Mouse (Mus musculus) retina, adult 2 months (tissue): ENCODE data around the gene Kcnn1.

Experiments used
- DNase-seq: peaks from one replicate; pipeline ENCODE4 v3.0.0-alpha.2; 2012; ENCODE audit warnings: low read depth, low spot score

Gene Kcnn1

DNA sequence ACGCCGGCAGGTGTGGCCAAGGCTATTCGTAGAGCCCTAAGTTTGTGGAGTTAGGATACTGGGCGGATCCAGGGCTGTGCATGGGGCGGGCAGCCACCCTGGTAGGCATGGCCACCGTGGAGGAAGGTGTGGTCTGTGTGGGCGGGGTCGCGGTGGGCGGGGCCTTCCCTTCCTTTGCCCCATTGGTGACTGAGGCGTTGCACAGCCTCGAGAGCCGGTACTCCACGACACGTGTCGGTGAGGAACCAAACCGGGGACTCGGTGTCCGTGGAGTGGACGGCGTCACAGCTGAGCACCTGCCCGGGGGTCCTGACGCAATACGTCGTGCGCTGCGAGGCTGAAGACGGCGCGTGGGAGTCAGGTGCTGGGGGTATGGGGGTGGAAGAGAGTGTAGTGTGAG is 46.4 kb downstream of the Kcnn1 start:
- DNase-seq = no peak

DNA sequence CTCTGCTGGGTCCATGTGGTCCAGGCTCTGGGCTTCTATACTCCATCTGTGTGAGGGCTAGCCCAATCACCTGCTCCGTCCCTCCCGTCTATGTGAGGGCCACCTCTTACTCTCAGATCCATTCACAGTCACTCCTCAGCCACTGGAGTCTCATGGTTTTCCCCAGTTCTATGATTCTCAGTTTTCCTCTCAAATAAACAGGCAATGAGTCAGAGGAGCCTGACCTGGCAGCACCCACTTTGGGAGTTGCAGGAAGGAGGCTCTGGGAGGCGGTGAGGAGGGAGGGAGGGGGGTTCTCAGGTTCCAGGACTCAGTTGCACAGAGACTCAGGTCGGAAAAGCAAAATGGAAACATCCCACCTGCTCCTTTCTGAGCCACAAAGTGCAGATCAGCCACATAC is 50.2 kb downstream of the Kcnn1 start:
- no peak for DNase-seq

DNA sequence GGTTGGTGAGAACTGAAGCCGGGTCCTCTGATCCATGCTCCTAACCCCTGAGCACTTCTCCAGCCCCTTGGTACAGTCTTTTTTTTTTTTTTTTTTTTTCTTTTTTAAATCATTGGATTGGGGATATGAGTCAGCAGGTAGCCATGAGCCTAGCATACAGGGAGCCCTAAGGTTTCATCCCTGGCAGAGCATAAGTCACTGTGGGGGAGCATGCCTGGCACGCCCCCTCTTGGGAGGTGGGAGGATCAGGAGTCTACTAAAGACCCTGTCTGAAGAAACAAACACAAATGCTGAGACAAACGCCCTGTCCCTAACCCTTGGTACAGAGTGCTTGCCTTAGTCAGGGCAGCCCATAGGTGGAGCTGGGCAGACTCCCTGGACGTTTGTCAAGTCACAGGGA is 51.0 kb downstream of the Kcnn1 start:
- no peak for DNase-seq

DNA sequence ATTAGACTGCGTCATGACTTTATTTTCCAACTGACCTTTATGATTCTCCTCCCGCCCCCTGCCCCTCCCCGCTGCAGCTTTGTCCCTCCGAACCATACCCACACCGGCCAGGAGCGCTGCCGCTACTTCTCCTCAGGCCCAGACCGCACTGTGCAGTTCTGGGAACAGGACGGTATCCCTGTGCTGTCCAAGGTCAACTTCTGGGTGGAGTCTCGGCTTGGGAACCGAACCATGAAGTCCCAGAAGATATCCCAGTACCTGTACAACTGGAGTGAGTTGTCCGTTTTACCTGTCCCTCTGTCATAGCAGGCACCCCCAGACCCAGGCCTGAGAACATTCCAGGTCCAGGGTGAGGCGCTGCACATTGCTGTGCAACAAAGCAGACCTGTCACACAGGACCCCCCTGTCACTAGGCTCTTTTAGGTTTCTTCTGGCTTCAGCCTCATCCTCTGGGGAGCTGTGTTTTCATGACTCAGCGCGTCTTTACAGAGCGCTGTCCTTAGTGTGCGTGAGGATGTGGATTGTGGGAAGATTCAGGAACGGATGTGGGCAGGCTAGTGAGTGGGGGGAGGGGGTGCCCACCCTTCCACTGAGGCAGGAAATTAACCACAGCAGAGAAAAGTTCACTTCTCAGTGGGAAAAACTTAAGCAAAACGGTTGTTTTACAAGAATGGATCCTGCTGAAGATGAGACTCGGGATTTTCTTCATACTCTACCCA is 51.9 kb downstream of the Kcnn1 start:
- no peak for DNase-seq

DNA sequence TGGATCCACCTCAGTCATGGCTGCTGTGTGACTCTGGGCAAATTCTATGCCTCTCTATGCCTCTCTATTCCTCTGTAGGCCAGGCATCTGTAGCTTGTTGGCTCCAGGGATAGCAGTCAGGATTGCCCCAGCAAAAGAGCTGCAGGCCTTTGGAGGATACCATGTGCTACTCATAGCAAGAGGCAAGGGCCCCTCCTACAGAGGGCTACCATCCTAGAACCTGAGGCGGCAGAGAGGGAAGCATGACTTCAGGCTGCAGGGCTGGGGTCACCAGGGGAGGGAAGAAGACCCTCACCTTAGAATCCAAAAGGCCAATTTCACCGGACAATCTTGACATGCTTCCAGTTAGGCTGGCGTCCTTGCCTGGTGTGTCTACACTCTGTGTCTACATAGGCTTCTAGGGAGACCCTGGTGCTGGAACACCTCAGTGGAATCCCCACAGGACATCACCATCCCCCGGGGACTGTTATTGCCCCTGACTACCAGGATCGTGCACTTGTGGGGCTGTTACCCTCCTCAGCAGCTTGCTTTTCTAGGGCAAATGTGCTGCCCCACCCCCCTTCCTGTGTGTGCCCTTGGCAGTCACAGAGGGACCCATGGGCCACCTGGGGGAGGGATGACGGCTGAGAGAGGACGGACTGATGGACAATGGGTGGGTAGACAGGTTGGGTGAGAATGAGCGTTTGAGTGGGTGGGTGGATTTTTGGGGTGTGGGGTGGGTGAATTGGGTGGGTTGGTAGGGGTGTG is 53.9 kb downstream of the Kcnn1 start:
- no peak for DNase-seq

DNA sequence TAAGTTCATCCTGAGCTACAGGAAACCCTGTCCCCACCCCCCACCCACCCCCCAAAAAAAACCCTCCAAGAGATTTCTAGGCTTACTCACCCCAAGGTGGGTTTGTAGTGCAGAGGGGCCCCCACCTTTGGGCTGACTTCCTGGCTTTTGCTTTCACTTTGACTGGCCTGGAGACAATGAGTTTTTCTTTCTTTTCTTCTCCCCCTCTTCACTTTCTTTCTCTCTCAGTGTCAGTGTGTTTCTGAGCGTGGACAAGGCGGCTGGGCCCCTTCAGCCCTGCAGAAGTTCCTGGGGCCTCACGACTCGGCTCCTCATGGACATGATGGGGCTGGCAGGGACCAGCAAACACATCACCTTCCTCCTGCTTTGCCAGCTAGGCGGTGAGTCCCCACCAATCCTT is 54.8 kb downstream of the Kcnn1 start, which contains the start of gene Il12rb1:
Gene Il12rb1, plus strand, starts transcription at position 211 of the 400 bp plus-strand sequence.
- DNase-seq = no peak

DNA sequence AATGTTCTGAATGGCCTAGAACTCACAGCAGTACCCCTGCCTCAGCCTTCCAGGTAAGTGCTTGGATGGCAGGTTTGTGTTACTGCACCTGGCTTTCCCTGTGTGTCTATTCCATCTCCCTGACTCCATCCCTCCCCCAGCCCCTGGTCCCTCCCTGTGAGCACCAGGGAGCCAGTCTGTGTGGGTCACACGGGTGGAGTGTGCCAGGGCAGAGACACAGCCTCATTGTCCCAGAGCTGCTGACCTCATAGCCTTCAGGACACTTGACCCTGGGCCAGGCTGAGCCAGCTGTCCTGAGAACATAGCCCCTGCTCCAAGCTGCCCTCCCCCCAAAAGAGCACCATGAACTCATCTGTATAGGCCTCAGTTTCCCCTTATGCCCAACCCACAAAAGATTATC is 55.8 kb downstream of the Kcnn1 start:
- DNase-seq = no peak

DNA sequence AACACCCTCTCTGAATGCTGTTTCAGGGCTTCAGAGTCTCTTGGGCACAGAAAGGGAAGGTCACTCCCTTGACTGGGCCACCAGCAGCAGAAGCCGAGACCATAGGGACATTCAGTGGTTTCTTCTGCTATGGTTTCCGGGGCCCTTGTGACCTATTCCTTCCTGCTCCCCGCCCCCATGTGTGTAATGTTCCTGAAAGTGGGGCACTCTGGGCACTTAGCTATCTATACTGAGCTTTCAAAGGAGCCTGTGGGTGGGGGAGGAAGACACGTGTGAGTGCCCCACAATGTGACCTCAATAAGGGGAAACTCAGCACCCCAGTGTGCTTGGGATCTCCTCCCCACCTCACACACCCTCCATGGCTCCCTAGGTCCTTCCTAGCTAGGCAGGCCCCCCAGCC is 56.5 kb downstream of the Kcnn1 start:
- DNase-seq = no peak

DNA sequence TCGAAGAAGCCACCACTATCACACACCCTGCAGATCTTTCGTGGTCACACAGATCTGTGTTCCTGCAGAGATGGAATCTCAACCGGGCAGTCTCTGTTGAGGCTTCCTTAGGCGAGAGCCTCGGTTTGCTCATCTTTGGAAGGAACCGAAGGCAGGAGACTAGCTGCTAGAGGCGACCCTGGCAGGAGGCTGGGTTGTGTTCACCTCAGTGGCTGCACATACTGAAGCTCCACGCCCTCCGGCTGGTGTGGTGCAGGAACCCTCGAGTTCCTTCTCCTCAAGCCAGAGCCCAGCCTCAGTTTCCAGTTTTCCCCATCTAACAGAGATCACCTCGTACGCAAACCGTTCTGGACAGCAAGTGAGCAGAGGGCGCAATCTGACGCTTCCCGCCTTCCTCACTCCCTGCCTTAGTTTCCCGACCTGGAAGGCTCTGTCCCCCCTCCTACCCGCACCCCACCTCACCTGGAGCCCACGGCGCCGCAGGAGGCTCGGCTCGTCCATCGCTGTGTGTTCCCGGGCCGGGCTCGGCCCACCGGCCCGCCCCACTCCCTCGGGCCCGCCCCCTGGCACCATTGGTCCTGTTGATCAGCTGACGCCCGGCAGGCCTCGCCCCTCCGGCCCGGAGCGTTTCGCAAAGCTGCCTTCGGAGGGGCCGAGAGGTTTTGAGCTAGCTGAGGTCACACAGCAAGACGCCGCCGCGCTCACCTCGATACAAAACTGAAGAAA is 58.4 kb downstream of the Kcnn1 start, which contains the start of gene Mast3:
Gene Mast3, minus strand, starts transcription at position 574 of the 726 bp plus-strand sequence.
- peak; percentile 55 for DNase-seq

DNA sequence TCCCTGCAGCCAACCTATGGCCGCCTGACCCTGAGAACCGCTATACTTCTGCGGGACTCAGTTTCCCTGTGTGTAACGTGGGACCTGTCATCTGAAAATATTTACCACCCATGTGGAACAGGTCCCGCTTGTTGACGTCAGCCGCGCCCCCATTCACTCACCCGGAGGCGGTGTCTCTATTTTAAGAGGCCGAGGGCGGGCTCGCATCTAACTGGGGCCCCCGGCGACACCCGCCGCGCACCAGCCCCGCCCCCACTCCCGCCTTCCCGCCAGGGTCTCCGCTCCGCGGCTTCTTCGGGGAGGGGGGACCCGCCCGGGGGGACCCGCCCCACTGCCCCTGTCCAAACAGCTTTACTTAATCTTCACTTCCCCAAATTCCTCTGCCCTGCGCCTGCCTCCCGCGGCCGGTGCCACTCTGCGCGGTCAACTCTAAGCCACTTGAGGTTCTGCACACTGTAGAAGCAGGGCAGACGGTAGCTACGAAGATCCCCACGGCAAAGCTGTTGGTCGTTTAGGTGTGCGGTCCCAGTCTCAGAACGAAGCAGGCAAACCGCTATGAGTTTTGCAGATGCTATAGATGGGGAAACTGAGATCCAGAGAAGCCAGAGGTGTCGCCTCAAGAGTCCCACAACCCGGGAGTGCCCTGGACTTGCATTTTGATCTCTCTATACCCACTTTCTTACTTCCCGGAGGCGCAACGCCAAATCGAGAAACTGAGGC is 59.1 kb downstream of the Kcnn1 start:
- DNase-seq = no peak

DNA sequence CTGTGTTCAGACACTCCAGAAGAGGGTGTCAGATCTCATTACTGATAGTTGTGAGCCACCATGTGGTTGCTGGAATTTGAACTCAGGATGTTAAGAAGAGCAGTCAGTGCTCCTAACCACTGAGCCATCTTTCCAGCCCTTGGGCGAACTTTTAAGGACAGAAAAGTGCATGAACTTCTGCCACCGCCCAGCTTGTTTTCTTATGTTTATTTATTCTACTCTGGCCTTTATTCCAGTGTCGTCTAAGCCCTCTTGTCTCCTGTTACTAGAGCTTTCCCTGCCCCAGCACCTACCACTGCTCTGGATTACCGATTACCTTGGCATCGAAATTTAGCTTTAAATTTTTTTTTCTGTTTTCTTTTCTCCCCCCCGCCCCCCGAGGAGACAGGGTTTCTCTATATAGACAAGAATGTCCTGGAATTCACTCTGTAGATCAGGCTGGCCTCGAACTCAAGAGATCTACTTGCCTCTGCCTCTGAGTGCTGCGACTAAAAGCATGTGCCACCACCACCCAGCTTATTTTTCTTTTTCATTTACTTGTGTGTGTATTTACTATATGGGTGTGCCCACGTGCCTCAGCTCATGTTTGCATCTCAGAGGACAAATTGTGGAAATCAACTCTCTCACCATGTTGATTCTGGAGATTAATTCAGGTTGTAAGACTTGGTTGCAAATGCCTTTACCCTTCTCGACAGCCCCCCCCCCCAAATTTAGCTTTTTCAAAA is 60.1 kb downstream of the Kcnn1 start:
- no peak for DNase-seq

DNA sequence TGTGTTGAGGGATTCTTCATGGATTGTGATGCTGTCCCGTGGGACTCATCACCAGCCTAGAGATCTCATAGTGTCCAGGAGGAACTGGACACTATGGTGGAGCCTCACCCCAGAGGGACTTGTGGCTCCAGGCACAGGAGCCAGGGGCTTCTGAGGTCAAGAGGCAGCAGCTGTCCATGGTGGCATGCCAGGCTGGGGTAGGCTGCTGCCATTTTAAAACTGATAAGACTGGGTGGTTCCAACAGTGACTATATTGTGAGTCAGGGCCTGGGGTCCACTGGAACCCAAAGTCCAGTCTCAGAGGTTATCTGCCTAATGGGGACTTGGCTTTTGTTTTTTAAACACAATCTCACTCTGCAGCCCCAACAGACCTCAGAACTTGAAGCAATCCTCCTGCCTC is 61.2 kb downstream of the Kcnn1 start:
- DNase-seq = no peak

DNA sequence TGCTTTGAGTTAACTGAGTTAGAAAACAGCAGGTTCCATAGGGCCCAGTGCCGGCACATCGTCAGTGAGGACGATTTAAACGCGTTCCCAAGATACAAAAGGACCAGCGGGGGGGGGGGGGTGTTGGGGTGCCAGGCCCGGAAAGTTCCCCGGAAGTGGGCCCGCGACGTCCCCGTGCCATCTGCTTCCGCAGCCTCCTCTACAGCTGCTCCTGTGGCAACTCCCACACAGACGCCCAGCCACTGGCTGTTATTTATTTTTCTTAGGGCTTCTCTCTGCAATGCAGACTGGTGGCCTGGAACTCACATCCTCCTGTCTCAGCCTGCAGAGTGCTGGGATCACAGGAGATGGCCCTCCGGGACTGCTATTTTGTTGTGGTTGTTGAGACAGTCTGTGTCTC is 61.9 kb downstream of the Kcnn1 start:
- no peak for DNase-seq

DNA sequence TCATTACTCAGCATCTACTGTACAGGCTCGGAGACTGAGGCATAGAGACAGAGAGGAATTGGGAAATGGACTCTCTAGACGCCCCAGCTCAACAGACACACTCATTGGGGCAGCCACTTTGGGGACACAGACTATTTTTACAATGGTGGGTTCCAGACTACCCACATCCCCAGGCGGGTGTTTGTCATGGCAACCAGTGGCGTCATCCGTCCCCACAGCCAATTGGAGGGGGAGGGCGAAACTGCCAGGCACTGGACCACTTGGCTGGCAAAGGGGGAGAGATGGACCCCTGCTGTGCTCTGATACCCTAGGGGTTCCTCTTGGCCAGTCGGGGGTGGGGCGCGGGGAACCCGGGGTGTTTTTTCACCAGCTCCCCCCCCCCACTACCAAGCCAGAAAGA is 62.4 kb downstream of the Kcnn1 start:
- DNase-seq = no peak

DNA sequence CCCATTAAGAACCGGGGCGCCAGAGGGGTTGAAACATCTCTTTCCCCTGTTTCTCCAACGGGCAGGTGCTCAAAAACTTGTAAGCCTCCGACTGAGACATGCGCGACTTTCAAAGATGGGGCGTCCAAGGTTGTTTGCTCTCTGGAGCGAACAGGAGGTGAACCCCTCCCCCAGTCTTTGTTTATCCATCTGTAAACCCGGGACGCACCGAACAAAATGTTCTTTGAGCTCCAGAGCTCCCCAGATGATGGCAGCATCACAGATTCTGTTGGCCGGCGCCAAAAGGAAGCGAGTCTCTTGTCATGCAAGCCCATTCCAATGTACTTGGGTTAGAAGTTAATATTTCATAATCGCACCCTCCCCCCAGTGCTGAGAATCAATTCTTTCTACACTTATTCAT is 64.8 kb downstream of the Kcnn1 start:
- no peak for DNase-seq

DNA sequence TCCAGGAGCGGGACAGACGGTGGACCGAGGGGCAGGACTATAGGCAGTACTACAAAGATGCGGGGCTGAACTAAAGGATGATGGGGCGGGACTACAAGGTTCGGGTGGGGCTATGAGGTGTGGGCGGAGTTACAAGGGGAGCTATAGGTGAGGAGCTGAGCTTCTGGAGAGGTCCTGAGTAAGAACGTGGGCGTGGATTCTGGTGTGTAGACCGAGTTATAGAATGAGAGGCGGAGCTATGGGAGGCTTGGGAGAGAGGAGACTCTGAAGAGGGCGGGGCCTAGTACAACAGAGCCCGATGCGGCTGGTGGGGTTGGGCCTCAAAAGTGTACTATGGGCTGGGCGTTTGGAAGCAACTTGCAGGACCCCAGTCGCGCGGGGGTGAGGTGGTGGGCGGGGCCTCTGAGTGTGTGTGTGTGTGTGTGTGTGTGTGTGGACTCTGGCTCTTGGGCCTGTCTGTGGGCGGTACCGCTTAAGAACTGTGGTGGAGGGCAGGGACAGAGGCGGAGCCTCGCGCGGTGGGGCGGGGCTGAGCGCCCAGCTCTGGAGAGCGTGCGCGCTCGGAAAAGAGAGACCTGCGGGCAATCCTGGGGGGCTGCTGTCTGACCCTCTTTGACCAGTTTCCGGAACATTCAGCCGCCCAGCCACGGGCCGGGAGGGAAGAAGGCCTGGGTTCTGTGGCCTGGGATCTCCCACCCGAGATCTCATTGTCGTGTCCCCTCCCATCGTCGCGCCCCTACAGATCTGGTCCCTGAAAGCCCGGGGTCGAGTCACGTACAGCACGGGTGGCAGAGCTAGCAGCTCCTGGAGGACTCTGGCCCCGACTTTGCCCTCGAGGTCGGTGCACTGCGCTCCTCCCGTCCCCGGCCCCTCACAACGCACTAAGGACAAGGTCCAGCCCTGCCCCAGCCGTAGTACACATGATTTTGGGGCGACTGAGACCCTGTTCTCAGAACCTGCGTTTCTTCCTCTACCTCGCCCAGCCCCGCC is 65.7 kb downstream of the Kcnn1 start:
- peak; percentile 85 for DNase-seq

DNA sequence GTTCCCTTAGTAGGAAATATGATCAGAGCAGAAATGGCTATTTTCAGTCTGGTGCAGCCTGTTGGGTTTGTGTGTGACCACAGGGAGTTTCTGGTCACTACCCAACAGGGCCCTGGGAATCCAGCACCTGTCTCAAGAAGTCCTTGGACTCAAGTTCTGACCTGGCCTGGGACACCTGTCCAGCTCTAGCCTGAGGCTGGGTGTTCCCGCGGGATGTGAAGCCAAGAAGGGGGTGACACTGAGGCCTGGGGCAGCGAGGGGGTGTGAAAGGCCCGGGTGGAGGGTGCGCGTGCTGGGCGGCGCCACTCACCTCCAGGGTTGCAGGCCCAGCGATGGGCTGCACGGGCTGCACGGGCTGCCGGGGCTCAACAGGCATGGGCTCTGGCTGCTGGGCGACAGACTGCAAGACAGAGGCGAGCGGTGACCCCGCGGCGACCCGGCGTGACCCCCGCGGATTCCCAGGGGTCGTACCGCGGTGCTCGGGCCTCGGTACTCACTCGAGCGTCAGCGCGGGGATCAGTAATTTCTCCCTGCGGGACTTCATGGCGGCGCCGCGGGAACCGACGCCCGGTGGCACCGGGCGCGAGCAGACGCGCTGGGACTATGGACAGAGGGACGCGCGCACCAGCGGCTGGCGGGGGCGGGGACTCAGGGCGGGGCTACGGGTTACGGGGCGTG is 66.5 kb downstream of the Kcnn1 start:
- DNase-seq = no peak

DNA sequence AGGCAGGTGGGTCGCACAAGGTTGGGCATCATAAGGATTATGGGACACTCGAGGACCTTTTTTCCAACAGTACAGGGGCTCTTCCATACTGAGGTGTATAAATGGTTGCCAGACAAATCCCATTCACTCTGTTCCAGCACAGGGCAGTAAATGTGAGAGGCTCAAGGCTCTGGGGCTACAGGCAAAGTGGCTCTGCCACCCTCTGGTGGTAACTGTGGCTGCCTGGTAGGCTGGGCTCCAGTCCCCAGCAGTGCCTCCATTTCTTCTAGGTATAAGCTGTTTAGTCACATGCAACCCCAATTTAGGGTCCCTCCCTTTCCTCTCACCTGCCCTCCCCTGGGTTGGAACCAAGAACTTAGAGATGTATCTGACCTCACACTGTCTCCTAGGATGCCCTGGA is 67.7 kb downstream of the Kcnn1 start:
- no peak for DNase-seq

DNA sequence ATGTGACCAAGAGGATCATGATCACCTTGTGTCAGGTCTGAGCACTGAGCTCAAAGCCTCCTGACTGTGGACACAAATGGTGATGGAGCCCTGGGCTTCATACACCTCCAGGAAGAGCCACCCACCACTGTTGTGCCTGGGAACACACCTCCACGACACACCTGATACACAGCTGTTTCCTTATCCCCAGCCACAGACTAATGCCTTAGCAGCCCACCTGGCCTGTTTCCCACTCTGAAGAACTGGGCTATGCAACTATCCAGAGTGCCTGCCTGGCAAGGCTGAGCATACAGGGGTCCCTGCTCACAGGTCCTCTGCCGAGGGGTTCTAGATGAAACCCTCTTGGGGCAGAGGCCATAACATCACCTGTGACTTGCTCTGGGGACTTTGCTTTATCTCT is 68.8 kb downstream of the Kcnn1 start:
- DNase-seq = no peak
